Mouse (Mus musculus): ENCODE results near the gene Kif2a. TPM values are rescaled to one million over a fixed set of nuclear protein-coding genes. Genes with fewer than 3 reads are reported as not detected.
"Not testable (repeated sequence)": the region's sequence is repeated elsewhere in the genome, so short reads cannot be mapped to it uniquely, and the experiment has no call there.

Gene Kif2a
- total RNA-seq, 2 experiments from 2014 or later, result 38.7 to 44.9 TPM

DNA sequence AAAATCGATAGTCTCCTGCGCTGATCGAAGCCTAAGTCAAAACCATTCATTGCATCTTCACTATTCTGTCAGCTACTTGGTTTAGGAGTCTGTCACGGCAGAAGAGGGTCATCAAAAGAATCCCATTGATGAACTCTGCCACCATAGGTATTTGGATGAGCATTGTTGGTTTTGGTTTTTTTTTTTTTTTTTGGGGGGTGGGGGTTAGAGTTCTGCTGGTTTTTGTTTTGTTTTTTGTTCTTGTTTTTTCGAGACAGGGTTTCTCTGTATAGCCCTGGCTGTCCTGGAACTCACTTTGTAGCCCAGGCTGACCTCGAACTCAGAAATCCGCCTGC, 84.8 kb downstream of the Kif2a start:
- no peak for DNase-seq
- intact Hi-C loops (cut with DNase I), result no loop called here

DNA sequence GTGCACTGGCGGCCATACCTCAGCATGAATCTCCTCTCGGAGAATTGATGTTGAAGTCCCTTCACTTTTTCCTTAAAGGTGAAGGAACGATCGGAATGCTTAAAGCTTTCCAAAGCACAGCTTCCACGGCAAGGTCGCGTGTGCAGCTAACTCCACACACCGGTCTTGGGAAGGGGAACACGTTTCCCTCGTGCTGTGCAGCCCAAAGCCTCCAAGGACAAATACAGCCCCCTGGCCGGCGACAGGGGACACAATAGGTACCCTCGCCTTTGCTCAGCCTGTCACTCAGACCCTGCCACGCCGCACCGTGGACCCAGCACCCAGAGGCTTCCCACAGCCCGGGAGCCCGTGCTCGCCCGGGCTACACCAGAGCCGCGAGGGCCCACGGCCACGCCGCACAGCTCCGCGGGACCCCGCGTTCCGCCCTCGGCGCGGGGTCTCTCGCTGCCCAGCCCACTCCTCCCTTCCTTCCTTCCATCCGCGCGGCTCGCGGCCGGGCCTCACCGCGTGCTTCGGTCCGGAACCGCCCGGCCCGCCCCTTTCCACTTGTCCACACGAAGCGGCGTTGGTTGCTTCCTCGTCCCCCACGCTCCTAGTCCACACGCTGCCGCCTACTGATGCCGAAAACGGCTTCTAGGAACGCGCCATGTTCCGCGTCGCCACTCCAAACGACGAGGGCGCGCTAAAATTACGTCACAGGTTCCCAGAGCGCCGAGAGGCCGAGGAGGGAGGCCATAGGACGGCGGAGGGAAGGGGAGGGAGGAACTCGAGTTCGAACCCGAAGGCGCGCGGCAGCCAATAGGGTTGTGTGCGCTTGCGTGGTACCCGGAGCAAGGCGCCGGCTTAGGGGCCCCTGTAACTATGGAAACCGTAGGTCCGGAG, 85.4 kb downstream of the Kif2a start, which contains the start of gene Ipo11:
Ipo11 (minus strand) TSS at position 703 of the 882 bp plus-strand sequence.
- intact Hi-C loops (cut with DNase I), result no loop called here
- DNase-seq, result peak; percentile 93 to 95

DNA sequence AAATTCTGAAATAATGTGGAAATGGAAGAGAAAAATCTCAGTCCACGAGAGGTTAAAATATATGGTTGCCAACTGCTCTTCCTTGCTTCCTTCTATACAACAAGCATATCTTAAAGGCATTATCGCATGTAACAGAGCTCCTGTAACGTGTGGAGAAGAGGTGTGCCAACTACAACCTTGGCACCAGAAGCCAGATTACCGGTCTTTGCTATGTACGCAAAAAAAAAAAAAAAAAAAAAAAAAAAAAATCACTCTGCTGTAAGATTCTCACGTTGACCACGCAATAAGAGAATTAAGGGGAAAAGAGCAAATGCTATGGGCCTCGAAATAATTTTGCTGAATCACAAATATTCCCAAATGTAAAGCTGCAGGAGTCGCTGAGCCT, 86.1 kb downstream of the Kif2a start:
- intact Hi-C loops (cut with DNase I), result no loop called here
- no peak for DNase-seq

DNA sequence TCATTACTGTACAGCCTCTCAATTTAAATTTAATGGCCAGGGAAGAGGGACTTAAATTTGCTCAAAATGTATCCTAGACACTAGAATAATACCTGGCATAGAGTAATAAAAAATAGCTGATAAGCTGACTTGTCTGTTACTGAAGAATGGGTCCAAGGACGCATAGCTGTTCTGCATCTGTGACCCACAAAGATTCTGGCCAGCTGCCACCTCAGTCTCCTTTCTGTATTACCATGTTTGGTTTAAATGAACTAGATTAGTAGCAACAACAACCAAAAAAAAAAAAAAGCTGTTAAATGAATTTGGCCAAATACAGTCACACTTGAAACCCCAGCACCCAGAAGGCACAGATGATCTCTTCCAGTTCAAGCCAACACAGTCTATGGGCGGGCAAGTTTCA, 92.7 kb downstream of the Kif2a start:
- intact Hi-C loops (cut with DNase I), result no loop called here
- peak in 1 of 2 experiments; percentile 12 for DNase-seq

DNA sequence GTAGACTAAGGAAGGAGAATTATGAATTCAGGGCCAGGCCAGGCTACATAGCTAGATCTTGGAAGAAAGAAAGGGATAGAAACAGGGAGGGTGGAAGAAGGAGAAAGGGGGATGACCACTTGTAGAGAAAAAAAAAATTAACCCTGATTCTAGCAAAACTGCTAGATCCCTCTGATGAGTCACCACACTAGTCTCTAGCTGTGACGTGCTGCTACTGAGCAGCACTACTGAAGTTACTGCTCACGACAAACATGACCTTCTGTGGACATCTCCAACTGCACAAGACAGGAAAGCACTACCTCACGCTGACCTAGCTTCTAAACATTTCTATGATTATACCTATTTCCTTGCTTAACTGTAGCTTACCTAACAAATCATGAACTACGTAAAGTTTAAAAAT, 93.6 kb downstream of the Kif2a start:
- DNase-seq, result no peak
- intact Hi-C loops (cut with DNase I), result no loop called here

DNA sequence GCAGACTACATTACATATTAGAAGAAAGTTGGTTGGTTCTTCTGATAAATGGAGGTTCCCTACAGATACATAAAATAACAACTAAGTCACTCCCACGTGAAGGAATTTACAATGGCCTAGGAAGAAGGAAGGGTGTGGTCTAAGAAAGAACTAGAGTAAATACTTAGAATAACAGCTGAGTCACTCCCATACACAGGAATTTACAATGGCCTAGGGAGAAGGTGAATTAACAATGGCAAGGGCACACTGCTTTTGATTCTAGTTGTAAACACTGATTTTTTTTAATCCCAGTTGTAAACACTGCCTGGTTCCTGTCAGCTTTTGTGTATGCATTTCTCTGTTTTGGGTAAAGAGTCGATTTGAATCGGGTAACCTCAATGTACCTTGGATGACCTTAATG, 96.0 kb downstream of the Kif2a start:
- intact Hi-C loops (cut with DNase I); DNase-seq: not testable (repeated sequence)

DNA sequence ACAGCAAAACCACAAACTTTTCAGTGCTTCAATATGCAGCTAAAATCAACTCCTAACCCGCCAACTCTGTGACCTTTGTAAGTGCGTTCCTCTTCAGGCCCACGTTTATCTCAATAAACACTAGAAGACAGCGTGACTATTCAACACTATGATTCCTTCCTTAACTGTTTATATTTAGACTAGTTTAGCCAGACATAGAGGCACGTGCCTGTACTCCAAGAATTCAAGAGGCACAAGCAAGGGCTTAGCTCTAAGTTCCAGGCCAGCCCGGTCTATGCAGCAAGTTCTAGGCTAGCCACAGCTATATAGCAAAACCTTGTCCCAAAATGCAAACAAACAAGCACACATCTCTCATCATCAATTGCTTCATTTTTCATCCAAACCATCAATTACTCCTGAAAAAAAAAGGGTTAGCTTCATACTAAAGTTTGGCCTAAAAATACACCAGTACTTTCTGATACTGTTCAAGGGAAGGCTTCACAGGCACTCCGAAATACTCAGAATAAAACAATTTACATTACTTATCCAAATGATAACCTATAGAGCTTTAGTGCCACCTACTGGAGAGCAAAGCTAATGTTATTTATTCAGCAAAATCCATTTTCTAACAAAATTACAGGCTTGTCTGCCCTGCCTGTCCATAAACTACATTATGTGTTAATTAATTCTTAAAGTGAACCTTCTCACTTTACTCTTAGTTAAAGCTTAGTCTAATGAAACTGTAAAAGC, 103.4 kb downstream of the Kif2a start:
- DNase-seq, result peak; percentile 18 to 47
- intact Hi-C loops (cut with DNase I), result loop anchor here (2.0 to 5.0 kb wide), 2 partner anchors 196 to 1476 kb away; partner anchors contain the start of gene Htr1a

DNA sequence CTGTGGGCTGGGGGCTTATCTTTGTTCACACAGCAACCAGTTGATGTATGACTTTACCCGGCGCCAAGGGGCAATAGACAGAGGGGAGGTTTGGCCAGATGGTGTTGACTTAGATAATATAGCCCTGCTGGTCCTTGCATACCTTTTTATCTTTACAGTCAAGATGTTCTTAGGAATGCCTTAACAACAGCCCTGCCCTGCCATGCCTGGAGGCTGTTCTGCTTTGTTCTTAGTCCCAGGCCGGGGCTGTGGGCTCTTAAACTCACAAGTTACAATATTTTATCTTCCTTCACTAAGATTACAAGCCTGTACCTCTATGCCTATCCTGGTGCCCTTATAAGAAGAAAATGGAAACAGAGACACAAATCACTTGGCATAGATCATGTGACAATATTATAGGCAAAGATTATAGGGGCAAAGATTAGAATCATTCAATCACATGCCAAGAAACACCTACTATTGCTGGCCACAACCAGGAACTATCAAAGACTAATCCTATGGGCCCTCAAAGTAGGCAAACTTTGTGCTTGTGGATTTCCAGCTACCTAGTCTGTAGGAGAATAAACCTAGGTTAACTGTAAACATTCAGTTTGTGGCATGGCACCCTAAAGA, 108.7 kb downstream of the Kif2a start:
- intact Hi-C loops (cut with DNase I), result no loop called here
- DNase-seq, result no peak

DNA sequence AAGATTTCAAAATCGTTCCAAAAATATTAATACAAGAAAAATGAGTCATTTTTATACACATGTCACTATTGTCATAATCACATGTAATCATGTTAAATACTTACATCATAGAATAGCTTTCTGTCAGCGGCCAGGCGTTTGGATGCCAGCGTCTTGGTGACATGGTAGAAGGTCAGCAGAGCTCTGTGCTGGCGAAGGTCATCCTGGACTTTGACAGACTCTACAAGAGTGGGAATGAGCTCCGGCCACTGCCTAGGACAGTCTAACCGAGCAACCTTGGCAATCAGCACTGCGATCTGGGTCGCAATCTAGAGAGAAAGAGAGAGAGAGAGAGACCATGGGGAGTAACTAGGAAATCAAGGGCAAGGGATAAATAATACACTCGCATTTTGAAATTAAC, 111.8 kb downstream of the Kif2a start:
- intact Hi-C loops (cut with DNase I), result no loop called here
- DNase-seq, result no peak

Other genes starting within 250 kb of the Kif2a start
- gene Ipo11, start 85.2 kb downstream of the Kif2a start, total RNA-seq (2021), result 10 to 100 TPM; 26.9 to 27.4 TPM
- 1 to 10 TPM; 8.2 to 9.7 TPM for gene Dimt1, start 75.0 kb downstream of the Kif2a start, total RNA-seq (2021)

All from heart, postnatal 10 days (tissue).